Mouse (Mus musculus) cortical plate, adult 2 months (tissue): Measurements from ENCODE around the gene Ppil2.

Source experiments
- CTCF ChIP-seq: fragments of 200-500 bp; IDR thresholded peaks from 2 replicates; pipeline ENCODE4 v1.5.1; 2011; ENCODE audit warnings: mild to moderate bottlenecking, control low read depth, low read length; ENCODE audit not compliant: insufficient read depth; ENCODE audit errors: extremely low read depth
- POLR2A ChIP-seq: fragments of 200-500 bp; IDR thresholded peaks from 2 replicates; pipeline ENCODE4 v1.6.1; 2011; ENCODE audit warnings: mild to moderate bottlenecking, low read length, control low read depth; ENCODE audit not compliant: insufficient read depth; ENCODE audit errors: extremely low read depth

GRCm38 (mm10) chr16:17070716-17071115 lies 40.3 kb downstream of the Ppil2 start:
- TF ChIP-seq CTCF (no peak), POLR2A (no peak)
